Mouse (Mus musculus): ENCODE results near the gene Haus8. TPM values are rescaled to one million over a fixed set of nuclear protein-coding genes. Genes with fewer than 3 reads are reported as not detected.
"Not testable (repeated sequence)": the region's sequence is repeated elsewhere in the genome, so short reads cannot be mapped to it uniquely, and the experiment has no call there.

Haus8 gene
- polyA plus RNA-seq, 1 experiment from 2014 or later, result 46.2 TPM

- H3K4me3 ChIP-seq (ENCODE audit: low read depth, low read length); ATAC-seq (ENCODE audit: low read depth); H3K9ac ChIP-seq (ENCODE audit: low read depth, low read length); H3K27me3 ChIP-seq (replicated peaks; ENCODE audit: control insufficient read depth, insufficient read depth, low read length); H3K4me1 ChIP-seq (ENCODE audit: control insufficient read depth, insufficient read depth, low read length); H3K9me3 ChIP-seq (ENCODE audit: control insufficient read depth, low read length); H3K27ac ChIP-seq (replicated peaks; ENCODE audit: low read depth, low read length); H3K4me2 ChIP-seq (ENCODE audit: low read depth, low read length); DNase-seq (ENCODE audit: low spot score): not testable (repeated sequence)
- peaks cover 65% of the 10 kb centered on the region for H3K36me3 ChIP-seq (ENCODE audit: control insufficient read depth, insufficient read depth, low read length)
- WGBS, result 92% methylated on average over 3 of the region's 3 CpGs
These were observed 21.2 kb upstream of the Haus8 start for GRCm38 (mm10) chr8:71293930-71294329.

- H3K4me1 ChIP-seq (ENCODE audit: control insufficient read depth, insufficient read depth, low read length), result no peaks in the 10 kb centered on the region
- H3K4me3 ChIP-seq (ENCODE audit: low read depth, low read length), result no peak overlapping the region
- peaks cover 53% of the 10 kb centered on the region for H3K36me3 ChIP-seq (ENCODE audit: control insufficient read depth, insufficient read depth, low read length)
- no peaks in the 10 kb centered on the region for H3K9me3 ChIP-seq (ENCODE audit: control insufficient read depth, low read length)
- H3K27ac ChIP-seq (replicated peaks; ENCODE audit: low read depth, low read length), result no peak overlapping the region
- DNase-seq (ENCODE audit: low spot score), result no peak
- 97% methylated on average over 6 of the region's 6 CpGs for WGBS
- no peak overlapping the region for H3K9ac ChIP-seq (ENCODE audit: low read depth, low read length)
- ATAC-seq (ENCODE audit: low read depth), result no peak
- no peaks in the 10 kb centered on the region for H3K27me3 ChIP-seq (replicated peaks; ENCODE audit: control insufficient read depth, insufficient read depth, low read length)
- no peak overlapping the region for H3K4me2 ChIP-seq (ENCODE audit: low read depth, low read length)
These were observed 18.6 kb upstream of the Haus8 start for GRCm38 (mm10) chr8:71291351-71291750.

- Histone ChIP-seq H3K27ac (replicated peaks; ENCODE audit: low read depth, low read length) (no peak overlapping the region), H3K9ac (ENCODE audit: low read depth, low read length) (no peak overlapping the region), H3K4me3 (ENCODE audit: low read depth, low read length) (no peak overlapping the region), H3K4me1 (ENCODE audit: control insufficient read depth, insufficient read depth, low read length) (no peaks in the 10 kb centered on the region), H3K4me2 (ENCODE audit: low read depth, low read length) (no peak overlapping the region), H3K36me3 (ENCODE audit: control insufficient read depth, insufficient read depth, low read length) (peaks cover 49% of the 10 kb centered on the region), H3K27me3 (replicated peaks; ENCODE audit: control insufficient read depth, insufficient read depth, low read length) (no peaks in the 10 kb centered on the region), H3K9me3 (ENCODE audit: control insufficient read depth, low read length) (no peaks in the 10 kb centered on the region)
- no peak for DNase-seq (ENCODE audit: low spot score)
- no peak for ATAC-seq (ENCODE audit: low read depth)
- 95% methylated on average over 10 of the region's 10 CpGs for WGBS
These were observed 18.2 kb upstream of the Haus8 start for GRCm38 (mm10) chr8:71290911-71291310.

- Histone ChIP-seq H3K27me3 (replicated peaks; ENCODE audit: control insufficient read depth, insufficient read depth, low read length) (no peaks in the 10 kb centered on the region), H3K9ac (ENCODE audit: low read depth, low read length) (no peak overlapping the region), H3K9me3 (ENCODE audit: control insufficient read depth, low read length) (no peaks in the 10 kb centered on the region), H3K4me2 (ENCODE audit: low read depth, low read length) (no peak overlapping the region), H3K27ac (replicated peaks; ENCODE audit: low read depth, low read length) (no peak overlapping the region), H3K36me3 (ENCODE audit: control insufficient read depth, insufficient read depth, low read length) (peaks cover 43% of the 10 kb centered on the region), H3K4me1 (ENCODE audit: control insufficient read depth, insufficient read depth, low read length) (no peaks in the 10 kb centered on the region), H3K4me3 (ENCODE audit: low read depth, low read length) (no peak overlapping the region)
- DNase-seq (ENCODE audit: low spot score) (no peak), ATAC-seq (ENCODE audit: low read depth) (no peak)
- 96% methylated on average over 19 of the region's 21 CpGs for WGBS
These were observed 17.5 kb upstream of the Haus8 start for GRCm38 (mm10) chr8:71290211-71290610.

GRCm38 (mm10) chr8:71289098-71289497 is 16.4 kb upstream of the Haus8 start:
- no peak for ATAC-seq (ENCODE audit: low read depth)
- H3K27ac ChIP-seq (replicated peaks; ENCODE audit: low read depth, low read length), result no peak overlapping the region
- H3K4me2 ChIP-seq (ENCODE audit: low read depth, low read length), result no peak overlapping the region
- DNase-seq (ENCODE audit: low spot score), result no peak
- H3K36me3 ChIP-seq (ENCODE audit: control insufficient read depth, insufficient read depth, low read length), result peaks cover 32% of the 10 kb centered on the region
- WGBS, result 80% methylated on average over 7 of the region's 7 CpGs
- no peaks in the 10 kb centered on the region for H3K9me3 ChIP-seq (ENCODE audit: control insufficient read depth, low read length)
- H3K9ac ChIP-seq (ENCODE audit: low read depth, low read length), result no peak overlapping the region
- no peaks in the 10 kb centered on the region for H3K27me3 ChIP-seq (replicated peaks; ENCODE audit: control insufficient read depth, insufficient read depth, low read length)
- no peak overlapping the region for H3K4me3 ChIP-seq (ENCODE audit: low read depth, low read length)
- H3K4me1 ChIP-seq (ENCODE audit: control insufficient read depth, insufficient read depth, low read length), result no peaks in the 10 kb centered on the region

- WGBS, result 47% methylated on average over 3 of the region's 3 CpGs
- Histone ChIP-seq H3K9ac (ENCODE audit: low read depth, low read length) (no peak overlapping the region), H3K4me3 (ENCODE audit: low read depth, low read length) (no peak overlapping the region), H3K4me1 (ENCODE audit: control insufficient read depth, insufficient read depth, low read length) (no peaks in the 10 kb centered on the region), H3K4me2 (ENCODE audit: low read depth, low read length) (no peak overlapping the region), H3K27me3 (replicated peaks; ENCODE audit: control insufficient read depth, insufficient read depth, low read length) (no peaks in the 10 kb centered on the region), H3K27ac (replicated peaks; ENCODE audit: low read depth, low read length) (no peak overlapping the region), H3K36me3 (ENCODE audit: control insufficient read depth, insufficient read depth, low read length) (peaks cover 31% of the 10 kb centered on the region), H3K9me3 (ENCODE audit: control insufficient read depth, low read length) (no peaks in the 10 kb centered on the region)
- ATAC-seq (ENCODE audit: low read depth) (no peak), DNase-seq (ENCODE audit: low spot score) (no peak)
These were observed 15.8 kb upstream of the Haus8 start for GRCm38 (mm10) chr8:71288441-71288949.

- ATAC-seq (ENCODE audit: low read depth); DNase-seq (ENCODE audit: low spot score); H3K27ac ChIP-seq (replicated peaks; ENCODE audit: low read depth, low read length); H3K4me2 ChIP-seq (ENCODE audit: low read depth, low read length); H3K4me1 ChIP-seq (ENCODE audit: control insufficient read depth, insufficient read depth, low read length); H3K9me3 ChIP-seq (ENCODE audit: control insufficient read depth, low read length); H3K27me3 ChIP-seq (replicated peaks; ENCODE audit: control insufficient read depth, insufficient read depth, low read length); H3K9ac ChIP-seq (ENCODE audit: low read depth, low read length); H3K4me3 ChIP-seq (ENCODE audit: low read depth, low read length): not testable (repeated sequence)
- peaks cover 25% of the 10 kb centered on the region for H3K36me3 ChIP-seq (ENCODE audit: control insufficient read depth, insufficient read depth, low read length)
- WGBS, result 67% methylated on average over 2 of the region's 2 CpGs
These were observed 13.5 kb upstream of the Haus8 start for GRCm38 (mm10) chr8:71286223-71286622.

- Histone ChIP-seq H3K27ac (replicated peaks; ENCODE audit: low read depth, low read length) (no peak overlapping the region; the same call in 1 of the 2 replicates), H3K27me3 (replicated peaks; ENCODE audit: control insufficient read depth, insufficient read depth, low read length) (no peaks in the 10 kb centered on the region), H3K9ac (ENCODE audit: low read depth, low read length) (no peak overlapping the region), H3K4me2 (ENCODE audit: low read depth, low read length) (no peak overlapping the region), H3K9me3 (ENCODE audit: control insufficient read depth, low read length) (no peaks in the 10 kb centered on the region), H3K36me3 (ENCODE audit: control insufficient read depth, insufficient read depth, low read length) (no peaks in the 10 kb centered on the region), H3K4me1 (ENCODE audit: control insufficient read depth, insufficient read depth, low read length) (peaks cover 3% of the 10 kb centered on the region; the same call in 1 of the 2 replicates), H3K4me3 (ENCODE audit: low read depth, low read length) (no peak overlapping the region)
- DNase-seq (ENCODE audit: low spot score) (peak; percentile 69), ATAC-seq (ENCODE audit: low read depth) (peak; percentile 47; the same call in 1 of the 2 replicates)
- WGBS, result 53% methylated on average over 5 of the region's 5 CpGs
These were observed 9.9 kb upstream of the Haus8 start for GRCm38 (mm10) chr8:71282621-71283020.

- H3K36me3 ChIP-seq (ENCODE audit: control insufficient read depth, insufficient read depth, low read length); DNase-seq (ENCODE audit: low spot score); H3K9ac ChIP-seq (ENCODE audit: low read depth, low read length); H3K9me3 ChIP-seq (ENCODE audit: control insufficient read depth, low read length); ATAC-seq (ENCODE audit: low read depth); H3K4me3 ChIP-seq (ENCODE audit: low read depth, low read length); H3K4me2 ChIP-seq (ENCODE audit: low read depth, low read length); H3K27me3 ChIP-seq (replicated peaks; ENCODE audit: control insufficient read depth, insufficient read depth, low read length); H3K4me1 ChIP-seq (ENCODE audit: control insufficient read depth, insufficient read depth, low read length): not testable (repeated sequence)
- 50% methylated on average over 1 of the region's 1 CpGs for WGBS
- H3K27ac ChIP-seq (replicated peaks; ENCODE audit: low read depth, low read length), result peak overlapping the region; percentile 35
These were observed 9.0 kb upstream of the Haus8 start for GRCm38 (mm10) chr8:71281731-71282130.

Measured in embryonic facial prominence, embryonic 14.5 days (tissue).